In genomic region chr8:92355701-92356612, GRCm38 (mm10) we compare ENCODE assay signal across 8 mouse cellular contexts. TPM values are rescaled to one million over a fixed set of nuclear protein-coding genes. Genes with fewer than 3 reads are reported as not detected.
DNase-seq lines count a peak whose midpoint lies in the region; ATAC-seq and TF ChIP-seq lines count a peak whose summit lies in the region.

No protein-coding gene starts in this region.

- peak overlapping the region; percentile 63 for H3K27ac ChIP-seq in bone marrow macrophage, adult 2 months (ENCODE audit: insufficient read depth, low read depth, low read length)
- H3K27ac ChIP-seq in embryonic facial prominence, embryonic 15.5 days (replicated peaks), result peak overlapping the region; percentile 97
- peak overlapping the region; percentile 64 for H3K27ac ChIP-seq in limb, embryonic 12.5 days
- peak overlapping the region; percentile 97 for H3K27ac ChIP-seq in midbrain, embryonic 14.5 days (replicated peaks; ENCODE audit: low read depth, low read length)

- no peak for TF ChIP-seq CTCF in bone marrow macrophage, adult 2 months (IDR thresholded peaks at IDR 0.05; ENCODE audit: low read depth, low read length)

- H3K27me3 ChIP-seq in embryonic facial prominence, embryonic 15.5 days, result peaks cover 8% of the 10 kb centered on the region; the same call in 1 of the 2 replicates
- H3K27me3 ChIP-seq in limb, embryonic 12.5 days, result peaks cover 82% of the 10 kb centered on the region
- no peaks in the 10 kb centered on the region for H3K27me3 ChIP-seq in midbrain, embryonic 14.5 days (ENCODE audit: control insufficient read depth, insufficient read depth, low read length)

- peak; percentile 74; the same call in 1 of the 2 replicates for TF ChIP-seq POLR2A in bone marrow macrophage, adult 2 months (IDR thresholded peaks at IDR 0.05; ENCODE audit: borderline replicate concordance, low read depth, low read length)

- peak overlapping the region; percentile 87 for H3K4me3 ChIP-seq in bone marrow macrophage, adult 2 months (ENCODE audit: insufficient read depth, low read length)
- H3K4me3 ChIP-seq in embryonic facial prominence, embryonic 15.5 days (replicated peaks), result peak overlapping the region; percentile 75
- peak overlapping the region; percentile 61 for H3K4me3 ChIP-seq in limb, embryonic 12.5 days (replicated peaks)
- H3K4me3 ChIP-seq in midbrain, embryonic 14.5 days (replicated peaks; ENCODE audit: low read depth, low read length), result peak overlapping the region; percentile 69

- peak overlapping the region; percentile 51 for H3K9ac ChIP-seq in embryonic facial prominence, embryonic 15.5 days
- H3K9ac ChIP-seq in limb, embryonic 12.5 days (replicated peaks), result peak overlapping the region; percentile 57
- peak overlapping the region; percentile 94 for H3K9ac ChIP-seq in midbrain, embryonic 14.5 days (replicated peaks; ENCODE audit: low read length)

- H3K36me3 ChIP-seq in embryonic facial prominence, embryonic 15.5 days, result no peaks in the 10 kb centered on the region
- H3K36me3 ChIP-seq in limb, embryonic 12.5 days, result no peaks in the 10 kb centered on the region
- peaks cover 12% of the 10 kb centered on the region; the same call in 1 of the 2 replicates for H3K36me3 ChIP-seq in midbrain, embryonic 14.5 days (ENCODE audit: control insufficient read depth, insufficient read depth, low read length)

- WGBS in embryonic facial prominence, embryonic 15.5 days, result 0% methylated on average over 93 of the region's 93 CpGs
- under 1% methylated on average over 93 of the region's 93 CpGs for WGBS in limb, embryonic 12.5 days
- WGBS in midbrain, embryonic 14.5 days, result under 1% methylated on average over 92 of the region's 93 CpGs

- H3K4me1 ChIP-seq in bone marrow macrophage, adult 2 months (ENCODE audit: control insufficient read depth, insufficient read depth, low read length), result peaks cover 6% of the 10 kb centered on the region
- H3K4me1 ChIP-seq in embryonic facial prominence, embryonic 15.5 days, result peaks cover 58% of the 10 kb centered on the region
- peaks cover 34% of the 10 kb centered on the region for H3K4me1 ChIP-seq in limb, embryonic 12.5 days (replicated peaks)
- H3K4me1 ChIP-seq in midbrain, embryonic 14.5 days (ENCODE audit: control insufficient read depth, insufficient read depth, low read length), result peaks cover 22% of the 10 kb centered on the region

- DNase-seq in 416B (ENCODE audit: low read depth), result peak; percentile 98
- DNase-seq in heart, adult 8-10 months (ENCODE audit: low spot score), result peak; percentile 98
- DNase-seq in kidney, adult 8-10 months, result peak; percentile 96
- peak; percentile 100 for DNase-seq in midbrain, embryonic 14.5 days
- peak; percentile 79 for DNase-seq in spleen, adult 12 weeks (ENCODE audit: low spot score)

- ATAC-seq in embryonic facial prominence, embryonic 15.5 days (ENCODE audit: insufficient number of reproducible peaks, low FRiP score, low TSS enrichment, low read depth), result peak; percentile 95
- ATAC-seq in limb, embryonic 12.5 days (ENCODE audit: insufficient number of reproducible peaks, insufficient read depth, low FRiP score, low TSS enrichment, low read depth), result peak; percentile 95
- ATAC-seq in midbrain, embryonic 14.5 days (ENCODE audit: low FRiP score, low TSS enrichment), result peak; percentile 92

- no peaks in the 10 kb centered on the region for H3K9me3 ChIP-seq in embryonic facial prominence, embryonic 15.5 days (replicated peaks)
- H3K9me3 ChIP-seq in limb, embryonic 12.5 days, result no peaks in the 10 kb centered on the region
- H3K9me3 ChIP-seq in midbrain, embryonic 14.5 days (ENCODE audit: control insufficient read depth, low read length), result no peaks in the 10 kb centered on the region

- H3K4me2 ChIP-seq in embryonic facial prominence, embryonic 15.5 days (replicated peaks), result peak overlapping the region; percentile 84
- H3K4me2 ChIP-seq in limb, embryonic 12.5 days, result peak overlapping the region; percentile 77
- H3K4me2 ChIP-seq in midbrain, embryonic 14.5 days (ENCODE audit: low read length), result peak overlapping the region; percentile 87

RNA-seq across cellular contexts. Expression of gene Irx5, which starts 1.5 kb away (rescaled TPM):
- polyA plus RNA-seq in bone marrow macrophage, adult 2 months (2012; ENCODE audit: insufficient read depth, insufficient read length, missing spikeins), result not detected in 2 replicates
- 20.2 and 23.1 TPM in 2 replicates for polyA plus RNA-seq in embryonic facial prominence, embryonic 15.5 days (2015; fragmentation: Nextera tagmentation; extraction: Ambion mirVana)
- total RNA-seq in heart, adult 8-10 months (2022), result 10 to 100 TPM in 3 of 4 experiments, 1 to 10 TPM in 1; 8.3 to 13.6 (median 10.7) TPM
- polyA plus RNA-seq in limb, embryonic 12.5 days (2016; fragmentation: Nextera tagmentation; extraction: Ambion mirVana), result 12.3 and 15.5 TPM in 2 replicates
- polyA plus RNA-seq in midbrain, embryonic 14.5 days (2014; fragmentation: Nextera tagmentation; extraction: Ambion mirVana), result 30.7 and 32.2 TPM in 2 replicates

Comparison
In these comparisons a context has a peak if more than half of its experiments do, and no peak if none do; other contexts are left out.
1. Peak in every context shown above with its lines: DNase-seq, ATAC-seq, H3K4me3 ChIP-seq and H3K27ac ChIP-seq.
2. RNA of gene Irx5, which starts 1.5 kb away (polyA plus RNA-seq): 30.7 to 32.2 TPM in midbrain, embryonic 14.5 days, 20.2 to 23.1 TPM in embryonic facial prominence, embryonic 15.5 days and 12.3 to 15.5 TPM in limb, embryonic 12.5 days; not detected in bone marrow macrophage, adult 2 months; every median in the first group is over 10 times any median in the second.